Mouse (Mus musculus): ENCODE measurements at regions not wholly inside any gene's neighbourhood (a gene's known extent, or its start where the extent isn't known, plus 50 kb on each side); places are given as distances from the start of the nearest gene placed in this dataset.
A peak's percentile ranks its signal among the peaks of the same experiment; 100 is the strongest.

DNA sequence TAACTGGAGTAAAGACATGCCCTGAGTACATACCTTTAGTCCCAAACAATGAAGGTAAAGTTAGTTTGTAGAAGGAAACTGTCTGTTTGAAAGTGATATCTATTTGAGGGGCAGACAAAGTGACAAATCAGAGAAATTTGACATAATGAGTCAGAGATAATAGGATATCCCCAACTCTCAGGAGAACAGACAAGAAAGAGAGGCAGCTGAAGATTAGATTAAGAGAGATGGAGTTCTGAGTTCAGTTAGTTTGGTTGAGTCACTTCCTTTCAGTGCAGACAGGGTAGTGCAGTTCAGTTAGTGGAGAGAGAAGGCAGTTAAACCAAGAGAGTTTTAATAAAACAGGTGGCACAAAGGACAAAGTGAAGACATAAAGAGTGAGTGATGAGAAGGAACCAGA is 477.4 kb upstream of the Diaph2 start:
- DNase-seq: no peak

DNA sequence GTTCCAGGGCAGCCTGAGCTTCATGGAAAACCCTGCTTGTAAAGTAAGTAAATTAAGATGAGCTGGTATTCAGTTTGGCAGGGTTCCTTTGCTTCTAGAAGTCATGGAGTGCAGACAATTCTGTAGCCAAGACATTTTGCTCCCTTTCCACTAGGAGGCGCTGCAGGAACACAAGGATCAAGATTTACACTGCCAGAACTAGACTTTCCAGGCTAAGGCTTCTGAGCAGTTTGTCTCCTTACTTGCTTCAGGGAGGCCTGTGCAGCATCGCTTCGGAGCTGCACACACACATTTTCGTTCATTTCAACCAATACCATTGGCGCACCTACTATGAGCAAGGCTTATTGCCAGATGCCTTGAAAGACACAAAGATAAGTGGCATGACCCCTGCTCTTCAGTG is 445.6 kb upstream of the Diaph2 start:
- DNase-seq: peak; percentile 52 to 59

DNA sequence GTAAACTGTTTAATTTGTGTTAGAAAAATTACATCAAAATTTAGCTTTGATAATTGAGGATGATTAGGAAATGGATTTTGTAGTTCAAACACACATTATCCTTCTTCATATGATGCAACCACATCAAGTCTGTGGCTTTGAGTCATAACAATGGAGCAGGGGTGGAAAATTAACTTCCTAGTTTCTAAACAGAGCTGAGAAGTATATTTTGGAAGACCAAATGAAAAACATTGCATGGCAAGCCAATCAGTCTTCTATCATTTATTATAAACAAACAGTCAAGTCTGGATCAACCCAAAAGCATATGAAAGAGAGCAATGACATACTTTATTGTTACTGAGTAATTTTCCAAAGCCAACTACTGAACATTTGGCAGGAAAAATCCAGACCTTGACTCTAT is 440.2 kb upstream of the Diaph2 start:
- DNase-seq: no peak

DNA sequence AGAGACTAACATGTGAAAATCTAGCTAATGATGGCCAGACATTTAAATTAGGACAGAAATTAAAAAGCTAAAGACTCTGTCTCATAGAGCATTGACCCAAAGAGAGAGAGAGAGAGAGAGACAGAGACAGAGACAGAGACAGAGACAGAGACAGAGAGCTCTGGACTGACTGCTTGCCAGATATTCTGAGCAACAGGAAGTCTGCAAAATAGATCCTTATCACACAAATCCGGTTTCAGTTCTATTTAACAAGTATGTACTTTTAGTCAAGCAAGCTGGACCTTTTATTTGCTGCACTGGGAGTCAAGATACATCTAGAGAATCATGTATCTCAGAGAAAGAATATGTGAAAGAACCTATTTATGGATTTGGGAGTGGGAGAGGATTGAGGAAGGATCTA is 420.1 kb upstream of the Diaph2 start:
- DNase-seq: no peak

DNA sequence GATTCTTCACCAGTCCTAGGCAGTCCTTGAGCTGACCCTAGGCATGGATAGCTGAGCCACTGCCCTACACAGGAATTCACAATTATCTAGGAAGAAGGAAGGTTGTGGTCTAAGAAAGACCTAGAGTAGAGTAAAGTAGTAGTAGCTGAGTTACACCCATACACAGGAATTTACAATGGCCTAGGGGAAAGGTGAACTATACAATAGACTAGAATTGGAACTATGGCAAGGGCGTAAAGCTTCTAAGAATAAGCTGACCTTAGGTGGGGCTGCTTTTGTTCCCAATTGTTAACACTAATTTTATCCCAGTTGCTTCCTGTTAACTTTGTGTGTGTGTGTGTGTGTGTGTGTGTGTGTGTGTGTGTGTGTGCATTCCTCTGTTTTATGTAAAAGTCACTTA is 416.7 kb upstream of the Diaph2 start:
- no peak for DNase-seq
